ENCODE assay signal across 8 mouse cellular contexts in the genomic region with DNA sequence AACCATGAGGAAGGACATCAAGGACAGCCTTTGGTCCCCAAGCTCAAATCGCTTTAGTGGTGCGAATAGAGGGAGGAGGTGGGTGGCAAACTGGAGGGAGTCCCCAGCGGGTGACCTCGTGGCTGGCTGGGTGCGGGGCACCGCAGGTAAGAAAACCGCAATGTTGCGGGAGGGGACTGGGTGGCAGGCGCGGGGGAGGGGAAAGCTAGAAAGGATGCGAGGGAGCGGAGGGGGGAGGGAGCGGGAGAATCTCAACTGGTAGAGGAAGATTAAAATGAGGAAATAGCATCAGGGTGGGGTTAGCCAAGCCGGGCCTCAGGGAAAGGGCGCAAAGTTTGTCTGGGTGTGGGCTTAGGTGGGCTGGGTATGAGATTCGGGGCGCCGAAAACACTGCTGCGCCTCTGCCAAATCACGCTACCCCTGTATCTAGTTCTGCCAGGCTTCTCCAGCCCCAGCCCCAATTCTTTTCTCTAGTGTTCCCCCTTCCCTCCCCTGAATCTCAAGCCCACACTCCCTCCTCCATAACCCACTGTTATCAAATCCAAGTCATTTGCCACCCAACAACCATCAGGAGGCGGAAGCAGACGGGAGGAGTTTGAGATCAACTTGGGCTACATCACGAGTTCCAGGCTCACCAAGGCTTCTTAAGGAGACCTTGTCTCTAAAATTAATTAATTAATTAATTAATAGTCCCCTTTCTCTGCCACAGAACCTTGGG. TPM values are rescaled to one million over a fixed set of nuclear protein-coding genes. Genes with fewer than 3 reads are reported as not detected.
DNase-seq lines count a peak whose midpoint lies in the region; ATAC-seq and TF ChIP-seq lines count a peak whose summit lies in the region.
"Had no signal": no experiment of that assay in that cellular context is flagged by ENCODE, and none has a peak within 500 bp of the region (broad histone marks: within the 10 kb centered on the region; RNA-seq: fewer than 3 reads in every experiment).

No protein-coding gene starts in this region.

- no peaks in the 10 kb centered on the region for H3K9me3 ChIP-seq in lung, embryonic 15.5 days
- no peaks in the 10 kb centered on the region for H3K9me3 ChIP-seq in embryonic facial prominence, embryonic 10.5 days
- H3K9me3 ChIP-seq in heart, embryonic 16.5 days (replicated peaks; ENCODE audit: control insufficient read depth, low read length) = no peaks in the 10 kb centered on the region
- H3K9me3 ChIP-seq in limb, embryonic 14.5 days (ENCODE audit: control insufficient read depth, low read length) = no peaks in the 10 kb centered on the region

- 3% methylated on average over 23 of the region's 23 CpGs for WGBS in lung, embryonic 15.5 days
- 3% methylated on average over 23 of the region's 23 CpGs for WGBS in embryonic facial prominence, embryonic 10.5 days
- WGBS in heart, embryonic 16.5 days = 4% methylated on average over 22 of the region's 23 CpGs
- WGBS in limb, embryonic 14.5 days = 5% methylated on average over 17 of the region's 23 CpGs
- WGBS in olfactory bulb, adult 2 months = 8% methylated on average over 23 of the region's 23 CpGs

- no peak for ATAC-seq in lung, embryonic 15.5 days (ENCODE audit: borderline replicate concordance, extremely low read depth, low FRiP score, low TSS enrichment)
- no peak for ATAC-seq in heart, embryonic 16.5 days (replicated peaks; ENCODE audit: extremely low read depth, insufficient read depth, low FRiP score)
- no peak for ATAC-seq in limb, embryonic 14.5 days (ENCODE audit: low FRiP score, low read depth)

- no peaks in the 10 kb centered on the region for H3K36me3 ChIP-seq in lung, embryonic 15.5 days
- H3K36me3 ChIP-seq in embryonic facial prominence, embryonic 10.5 days (replicated peaks) = no peaks in the 10 kb centered on the region
- H3K36me3 ChIP-seq in heart, embryonic 16.5 days (ENCODE audit: control insufficient read depth, insufficient read depth) = no peaks in the 10 kb centered on the region
- no peaks in the 10 kb centered on the region for H3K36me3 ChIP-seq in limb, embryonic 14.5 days (ENCODE audit: control insufficient read depth, insufficient read depth, low read length)

- H3K27ac ChIP-seq in lung, embryonic 15.5 days = no peak overlapping the region
- no peak overlapping the region for H3K27ac ChIP-seq in embryonic facial prominence, embryonic 10.5 days (replicated peaks)
- H3K27ac ChIP-seq in heart, embryonic 16.5 days (ENCODE audit: low read length) = no peak overlapping the region
- no peak overlapping the region for H3K27ac ChIP-seq in limb, embryonic 14.5 days (replicated peaks; ENCODE audit: low read depth, low read length)
- peak overlapping the region; percentile 72 for H3K27ac ChIP-seq in olfactory bulb, adult 2 months (ENCODE audit: insufficient read depth, low read depth, low read length)
- H3K27ac ChIP-seq: liver, embryonic 14.5 days had no signal

- peak overlapping the region; percentile 48 for H3K4me2 ChIP-seq in lung, embryonic 15.5 days
- H3K4me2 ChIP-seq in heart, embryonic 16.5 days (ENCODE audit: low read depth, low read length) = peak overlapping the region; percentile 47
- peak overlapping the region; percentile 57 for H3K4me2 ChIP-seq in limb, embryonic 14.5 days (replicated peaks; ENCODE audit: low read depth, low read length, severe bottlenecking)

- H3K9ac ChIP-seq in lung, embryonic 15.5 days = no peak overlapping the region
- peak overlapping the region; percentile 61 for H3K9ac ChIP-seq in heart, embryonic 16.5 days (ENCODE audit: low read length)
- H3K9ac ChIP-seq in limb, embryonic 14.5 days (ENCODE audit: low read depth, low read length, severe bottlenecking) = 0 out of 2 replicates have a peak overlapping the region, but pooled peaks have one; percentile 40
- H3K9ac ChIP-seq: liver, embryonic 14.5 days had no signal

- peaks cover 46% of the 10 kb centered on the region for H3K27me3 ChIP-seq in lung, embryonic 15.5 days
- H3K27me3 ChIP-seq in embryonic facial prominence, embryonic 10.5 days (replicated peaks; ENCODE audit: low read depth, poor library complexity, severe bottlenecking) = peaks cover 74% of the 10 kb centered on the region
- peaks cover 23% of the 10 kb centered on the region for H3K27me3 ChIP-seq in heart, embryonic 16.5 days (ENCODE audit: control insufficient read depth, insufficient read depth, low read length)
- H3K27me3 ChIP-seq in limb, embryonic 14.5 days (ENCODE audit: control insufficient read depth, insufficient read depth, low read length) = peaks cover 23% of the 10 kb centered on the region

- no peak for TF ChIP-seq POLR2A in limb, embryonic 14.5 days (IDR thresholded peaks at IDR 0.05; ENCODE audit: borderline replicate concordance, extremely low read depth, insufficient read depth, insufficient read length)
- TF ChIP-seq POLR2A in olfactory bulb, adult 2 months (IDR thresholded peaks at IDR 0.05; ENCODE audit: insufficient read depth, low read depth, low read length) = no peak

- no peak for DNase-seq in lung, postnatal 4 days
- no peak for DNase-seq in embryonic facial prominence, embryonic 10.5 days (ENCODE audit: low spot score)
- no peak for DNase-seq in limb, embryonic 14.5 days (ENCODE audit: low spot score)
- DNase-seq in adrenal gland, adult 8-10 months = no peak

- H3K4me1 ChIP-seq in lung, embryonic 15.5 days = peaks cover 10% of the 10 kb centered on the region
- peaks cover 34% of the 10 kb centered on the region for H3K4me1 ChIP-seq in embryonic facial prominence, embryonic 10.5 days
- peaks cover 5% of the 10 kb centered on the region; the same call in 1 of the 2 replicates for H3K4me1 ChIP-seq in heart, embryonic 16.5 days (ENCODE audit: control insufficient read depth, insufficient read depth, low read length)
- peaks cover 10% of the 10 kb centered on the region; the same call in 1 of the 2 replicates for H3K4me1 ChIP-seq in limb, embryonic 14.5 days (ENCODE audit: control insufficient read depth, insufficient read depth, low read length)
- H3K4me1 ChIP-seq in olfactory bulb, adult 2 months (ENCODE audit: control insufficient read depth, insufficient read depth, low read length) = peaks cover 37% of the 10 kb centered on the region

- no peak for TF ChIP-seq CTCF in olfactory bulb, adult 2 months (IDR thresholded peaks at IDR 0.05; ENCODE audit: insufficient read depth, low read depth, low read length)

- H3K4me3 ChIP-seq in lung, embryonic 15.5 days = peak overlapping the region; percentile 23
- peak overlapping the region; percentile 56 for H3K4me3 ChIP-seq in embryonic facial prominence, embryonic 10.5 days
- peak overlapping the region; percentile 50 for H3K4me3 ChIP-seq in heart, embryonic 16.5 days (ENCODE audit: low read length)
- peak overlapping the region; percentile 36 for H3K4me3 ChIP-seq in limb, embryonic 14.5 days (replicated peaks; ENCODE audit: low read length)
- peak overlapping the region; percentile 76 for H3K4me3 ChIP-seq in olfactory bulb, adult 2 months (ENCODE audit: insufficient read depth, low read depth, low read length)

RNA-seq across cellular contexts. Expression of a gene that starts 0.7 kb away (rescaled TPM):
- 1.6 and 4.1 TPM in 2 replicates for polyA plus RNA-seq in lung, embryonic 15.5 days (2015; fragmentation: Nextera tagmentation; extraction: Ambion mirVana)
- 0.39 and 0.41 TPM in 2 replicates for polyA plus RNA-seq in embryonic facial prominence, embryonic 10.5 days (2016; fragmentation: Nextera tagmentation; extraction: Ambion mirVana)
- polyA plus RNA-seq in heart, embryonic 16.5 days (2015; fragmentation: Nextera tagmentation; extraction: Ambion mirVana) = 8.7 and 21.5 TPM in 2 replicates
- 49.8 and 50.4 TPM in 2 replicates for polyA plus RNA-seq in limb, embryonic 14.5 days (2012; rRNA removed)
- 12.6 and 17.2 TPM in 2 replicates for polyA plus RNA-seq in limb, embryonic 14.5 days (2014; fragmentation: Nextera tagmentation; extraction: Ambion mirVana)
- 767 and 807 TPM in 2 replicates for polyA plus RNA-seq in olfactory bulb, adult 2 months (2012; ENCODE audit: insufficient read depth, insufficient read length, low replicate concordance, missing spikeins)
- total RNA-seq in adrenal gland, adult 8-10 months (2022) = 10 to 100 TPM; 46.5 to 54.9 (median 48.0) TPM

RNA-seq across cellular contexts. Expression of a gene that starts 23.0 kb away (rescaled TPM):
- 8.3 and 10.5 TPM in 2 replicates for polyA plus RNA-seq in lung, embryonic 15.5 days (2015; fragmentation: Nextera tagmentation; extraction: Ambion mirVana)
- polyA plus RNA-seq in embryonic facial prominence, embryonic 10.5 days (2016; fragmentation: Nextera tagmentation; extraction: Ambion mirVana) = 10.7 and 12.0 TPM in 2 replicates
- 77.5 and 89.6 TPM in 2 replicates for polyA plus RNA-seq in heart, embryonic 16.5 days (2015; fragmentation: Nextera tagmentation; extraction: Ambion mirVana)
- polyA plus RNA-seq in limb, embryonic 14.5 days (2012; rRNA removed) = 4.9 and 6.6 TPM in 2 replicates
- 22.5 and 24.4 TPM in 2 replicates for polyA plus RNA-seq in limb, embryonic 14.5 days (2014; fragmentation: Nextera tagmentation; extraction: Ambion mirVana)
- polyA plus RNA-seq in olfactory bulb, adult 2 months (2012; ENCODE audit: insufficient read depth, insufficient read length, low replicate concordance, missing spikeins) = not detected in 2 replicates
- 10 to 100 TPM; 39.1 to 77.6 (median 51.7) TPM for total RNA-seq in adrenal gland, adult 8-10 months (2022)

RNA-seq across cellular contexts. Expression of a gene that starts 57.7 kb away (rescaled TPM):
- 0.14 and 0.28 TPM in 2 replicates for polyA plus RNA-seq in lung, embryonic 15.5 days (2015; fragmentation: Nextera tagmentation; extraction: Ambion mirVana)
- 0.09 and 0.12 TPM in 2 replicates for polyA plus RNA-seq in embryonic facial prominence, embryonic 10.5 days (2016; fragmentation: Nextera tagmentation; extraction: Ambion mirVana)
- polyA plus RNA-seq in heart, embryonic 16.5 days (2015; fragmentation: Nextera tagmentation; extraction: Ambion mirVana) = 0.12 TPM in 1 of 2 replicates, not detected in the other
- 0.08 and 0.29 TPM in 2 replicates for polyA plus RNA-seq in limb, embryonic 14.5 days (2012; rRNA removed)
- 0.18 and 0.37 TPM in 2 replicates for polyA plus RNA-seq in limb, embryonic 14.5 days (2014; fragmentation: Nextera tagmentation; extraction: Ambion mirVana)
- polyA plus RNA-seq in olfactory bulb, adult 2 months (2012; ENCODE audit: insufficient read depth, insufficient read length, low replicate concordance, missing spikeins) = not detected in 2 replicates
- under 1 TPM in 2 of 4 experiments, not detected in 2; 0.10 to 0.31 TPM for total RNA-seq in adrenal gland, adult 8-10 months (2022)
- polyA plus RNA-seq: liver, embryonic 14.5 days had no signal

Comparison
In these comparisons a context has a peak if more than half of its experiments do, and no peak if none do; other contexts are left out.
1. H3K4me3 ChIP-seq: peak in every context shown above with its lines; median percentile 76 in olfactory bulb, adult 2 months; 56 in embryonic facial prominence, embryonic 10.5 days; 50 in heart, embryonic 16.5 days; 36 in limb, embryonic 14.5 days; 23 in lung, embryonic 15.5 days.
2. RNA of a gene that starts 0.7 kb away (polyA plus RNA-seq): 767 to 807 TPM in olfactory bulb, adult 2 months; 12.6 to 50.4 TPM in limb, embryonic 14.5 days, 8.7 to 21.5 TPM in heart, embryonic 16.5 days, 1.6 to 4.1 TPM in lung, embryonic 15.5 days and 0.39 to 0.41 TPM in embryonic facial prominence, embryonic 10.5 days; every median in the first group is over 10 times any median in the second.
3. Peak in every context shown above with its lines, with median percentiles within 50 percentile points of each other: H3K4me2 ChIP-seq.